Mouse (Mus musculus) layer of hippocampus, postnatal 14 days (tissue): ENCODE results near the gene Car4. TPM values are rescaled to one million over a fixed set of nuclear protein-coding genes. Genes with fewer than 3 reads are reported as not detected.
A peak's percentile ranks its signal among the peaks of the same experiment; 100 is the strongest.

Experiments used
- DNase-seq, 2 experiments: peaks; one replicate each; pipeline ENCODE4 v3.0.0; 2021 to 2022; ENCODE audit warnings: low spot score in 2 of 2, mixed read lengths in 1 of 2
- total RNA-seq, 2 experiments: library from RNA; stranded (reverse); gene quantifications; 2 replicates each; pipeline ENCODE4 v1.2.3; 2021

Car4 gene
- total RNA-seq, 2 experiments from 2014 or later = 80.0 to 91.7 TPM

- no peak for DNase-seq
Observed at GRCm38 (mm10) chr11:84995241-84995640, 37.7 kb downstream of the Car4 start.

- DNase-seq = peak; percentile 9 to 61
Observed at GRCm38 (mm10) chr11:85003566-85003965, 46.0 kb downstream of the Car4 start.

- no peak for DNase-seq
Observed at GRCm38 (mm10) chr11:85013121-85013520, 55.5 kb downstream of the Car4 start.

Other genes starting within 250 kb of the Car4 start
- gene Mrm1, start 138.3 kb upstream of the Car4 start, total RNA-seq = 1 to 10 TPM; 7.1 to 8.0 TPM
- 1 to 10 TPM; 7.1 to 7.4 TPM for gene Dhrs11, start 128.8 kb upstream of the Car4 start, total RNA-seq
- 10 to 100 TPM; 77.0 to 79.0 TPM for gene Ggnbp2, start 87.0 kb upstream of the Car4 start, total RNA-seq
- gene Myo19, start 77.6 kb upstream of the Car4 start, total RNA-seq = 10 to 100 TPM; 10.1 to 12.2 TPM
- gene Pigw, start 77.5 kb upstream of the Car4 start, total RNA-seq = 1 to 10 TPM; 7.3 to 8.7 TPM
- gene Znhit3, start 41.4 kb upstream of the Car4 start, total RNA-seq = 10 to 100 TPM; 27.0 to 29.6 TPM
- 10 to 100 TPM; 76.2 to 86.3 TPM for gene Usp32, start 182.4 kb downstream of the Car4 start, total RNA-seq
- gene 1700125H20Rik, start 212.6 kb downstream of the Car4 start, total RNA-seq = under 1 TPM in 1 of 2 experiments, not detected in 1; 0.60 TPM